Mouse (Mus musculus) liver, postnatal 0 days (tissue): ENCODE results near the gene Sidt2. TPM values are rescaled to one million over a fixed set of nuclear protein-coding genes. Genes with fewer than 3 reads are reported as not detected.

Source experiments
- ATAC-seq: fragments of 200-750 bp; cut with Nextera tagmentation; 2 replicates; pipeline ENCODE4 v1.8.0; 2017; ENCODE audit warnings: mild to moderate bottlenecking, moderate library complexity
- DNase-seq: peaks from one replicate; pipeline ENCODE4 v3.0.0-alpha.2; 2016
- H3K27ac ChIP-seq: fragments of 300-500 bp; sonication (generic); 2 replicates; pipeline ENCODE4 v1.5.1; 2014; ENCODE audit warnings: antibody characterized with exemption, moderate library complexity, mild to moderate bottlenecking, low read depth
- H3K27me3 ChIP-seq: fragments of 300-500 bp; sonication (generic); 2 replicates; pipeline ENCODE4 v1.6.1; 2014; ENCODE audit warnings: low read length, control low read depth, mixed read lengths; ENCODE audit not compliant: insufficient read depth
- H3K36me3 ChIP-seq: fragments of 300-500 bp; sonication (generic); replicated peaks from 2 replicates; pipeline ENCODE4 v1.6.1; 2014; ENCODE audit warnings: mild to moderate bottlenecking, control low read depth, low read length, moderate library complexity, mixed read lengths; ENCODE audit not compliant: insufficient read depth
- H3K4me1 ChIP-seq: fragments of 300-500 bp; sonication (generic); 2 replicates; pipeline ENCODE4 v1.6.1; 2014; ENCODE audit warnings: antibody characterized with exemption, mild to moderate bottlenecking, control low read depth; ENCODE audit not compliant: insufficient read depth
- H3K4me2 ChIP-seq: fragments of 300-500 bp; sonication (generic); 2 replicates; pipeline ENCODE4 v1.6.1; 2014; ENCODE audit warnings: low read depth, mild to moderate bottlenecking, low read length, moderate library complexity, mixed read lengths
- H3K4me3 ChIP-seq: fragments of 300-500 bp; sonication (generic); 2 replicates; pipeline ENCODE4 v1.5.1; 2014; ENCODE audit warnings: low read depth, low read length
- H3K9ac ChIP-seq: fragments of 300-500 bp; sonication (generic); replicated peaks from 2 replicates; pipeline ENCODE4 v1.6.1; 2014; ENCODE audit warnings: mild to moderate bottlenecking, moderate library complexity
- H3K9me3 ChIP-seq: fragments of 300-500 bp; sonication (generic); 2 replicates; pipeline ENCODE4 v1.6.1; 2016; ENCODE audit warnings: mild to moderate bottlenecking, control low read depth, low read length, mixed read lengths
- CTCF ChIP-seq: sonication (generic); IDR thresholded peaks from 2 replicates; pipeline ENCODE4 v1.5.1; 2016; ENCODE audit warnings: antibody characterized with exemption, low read depth
- EP300 ChIP-seq: IDR thresholded peaks from 2 replicates; pipeline ENCODE4 v1.6.1; 2016; ENCODE audit warnings: antibody characterized with exemption, low read depth, mild to moderate bottlenecking
- WGBS: fragments of 180-500 bp; shearing (Covaris S2); extraction: QIAGEN DNeasy Blood & Tissue Kit; methylation state at CpG from one replicate; pipeline ENCODE4 v1.1.7; 2014; ENCODE audit not compliant: insufficient replicate concordance; 5-methylcytosine and 5-hydroxymethylcytosine counted together
- polyA plus RNA-seq: library from polyadenylated mRNA; unstranded; fragments of >200 nt; fragmentation: Nextera tagmentation; extraction: Ambion mirVana; gene quantifications from 2 replicates; pipeline ENCODE4 v1.2.1, GENCODE M21; 2015

The Sidt2 gene
- polyA plus RNA-seq, 1 experiment from 2014 or later: 23.6 TPM

GRCm38 (mm10) chr9:45943628-45944505 is 11.2 kb downstream of the Sidt2 start:
- Histone ChIP-seq H3K36me3 (peaks cover 75% of the 10 kb centered on the region), H3K4me3 (no peak overlapping the region), H3K27me3 (no peaks in the 10 kb centered on the region), H3K9me3 (no peaks in the 10 kb centered on the region), H3K4me2 (no peak overlapping the region), H3K9ac (no peak overlapping the region), H3K4me1 (peaks cover 16% of the 10 kb centered on the region), H3K27ac (peak overlapping the region; percentile 48; the same call in 1 of the 2 replicates)
- peak; percentile 82 for ATAC-seq
- 91% methylated on average over 8 of the region's 8 CpGs for WGBS
- peak; percentile 44 for DNase-seq
- TF ChIP-seq EP300 (no peak), CTCF (no peak)

- Histone ChIP-seq H3K4me1 (peaks cover 16% of the 10 kb centered on the region), H3K27me3 (no peaks in the 10 kb centered on the region), H3K36me3 (peaks cover 74% of the 10 kb centered on the region), H3K9me3 (no peaks in the 10 kb centered on the region), H3K9ac (no peak overlapping the region), H3K4me2 (no peak overlapping the region), H3K27ac (no peak overlapping the region), H3K4me3 (no peak overlapping the region)
- no peak for TF ChIP-seq EP300
- no peak for TF ChIP-seq CTCF
- DNase-seq (no peak), ATAC-seq (peak; percentile 71)
- 52% methylated on average over 8 of the region's 8 CpGs for WGBS
Measured at GRCm38 (mm10) chr9:45942916-45943315, 12.1 kb downstream of the Sidt2 start.

GRCm38 (mm10) chr9:45942464-45942863 is 12.6 kb downstream of the Sidt2 start:
- DNase-seq: peak; percentile 30
- H3K27ac ChIP-seq: no peak overlapping the region
- H3K4me3 ChIP-seq: no peak overlapping the region
- WGBS: 82% methylated on average over 16 of the region's 16 CpGs
- no peaks in the 10 kb centered on the region for H3K27me3 ChIP-seq
- TF ChIP-seq CTCF (no peak), EP300 (no peak)
- H3K9ac ChIP-seq: no peak overlapping the region
- peaks cover 16% of the 10 kb centered on the region for H3K4me1 ChIP-seq
- no peaks in the 10 kb centered on the region for H3K9me3 ChIP-seq
- no peak overlapping the region for H3K4me2 ChIP-seq
- peak; percentile 38 for ATAC-seq
- H3K36me3 ChIP-seq: peaks cover 70% of the 10 kb centered on the region

GRCm38 (mm10) chr9:45941329-45941888 is 13.6 kb downstream of the Sidt2 start:
- H3K4me3 ChIP-seq: no peak overlapping the region
- H3K4me2 ChIP-seq: no peak overlapping the region
- H3K9me3 ChIP-seq: no peaks in the 10 kb centered on the region
- peak; percentile 53 for TF ChIP-seq CTCF
- no peak for TF ChIP-seq EP300
- DNase-seq: peak; percentile 72
- H3K36me3 ChIP-seq: peaks cover 64% of the 10 kb centered on the region
- H3K9ac ChIP-seq: no peak overlapping the region
- peaks cover 16% of the 10 kb centered on the region for H3K4me1 ChIP-seq
- no peak overlapping the region for H3K27ac ChIP-seq
- no peak for ATAC-seq
- WGBS: 75% methylated on average over 18 of the region's 18 CpGs
- H3K27me3 ChIP-seq: no peaks in the 10 kb centered on the region

- Histone ChIP-seq H3K36me3 (peaks cover 49% of the 10 kb centered on the region), H3K9ac (no peak overlapping the region), H3K27me3 (no peaks in the 10 kb centered on the region), H3K27ac (no peak overlapping the region), H3K4me2 (no peak overlapping the region), H3K9me3 (no peaks in the 10 kb centered on the region), H3K4me1 (peaks cover 8% of the 10 kb centered on the region), H3K4me3 (no peak overlapping the region)
- ATAC-seq (no peak), DNase-seq (no peak)
- 88% methylated on average over 6 of the region's 6 CpGs for WGBS
- no peak for TF ChIP-seq EP300
- no peak for TF ChIP-seq CTCF
Measured at GRCm38 (mm10) chr9:45939794-45940193, 15.3 kb downstream of the Sidt2 start.

GRCm38 (mm10) chr9:45938952-45939637 is 16.0 kb downstream of the Sidt2 start:
- Histone ChIP-seq H3K9ac (no peak overlapping the region), H3K27ac (no peak overlapping the region), H3K4me2 (no peak overlapping the region), H3K4me1 (peaks cover 3% of the 10 kb centered on the region), H3K9me3 (no peaks in the 10 kb centered on the region), H3K27me3 (no peaks in the 10 kb centered on the region), H3K4me3 (no peak overlapping the region), H3K36me3 (peaks cover 42% of the 10 kb centered on the region)
- WGBS: 82% methylated on average over 15 of the region's 15 CpGs
- ATAC-seq (no peak), DNase-seq (no peak)
- TF ChIP-seq CTCF (no peak), EP300 (no peak)
